Mouse (Mus musculus) left cerebral cortex, adult 9 months (tissue): ENCODE data around the gene Rpl26.
"Not testable (repeated sequence)": the region's sequence is repeated elsewhere in the genome, so short reads cannot be mapped to it uniquely, and the experiment has no call there.

Experiments used
- DNase-seq, 2 experiments: peaks; one replicate each; pipeline ENCODE4 v3.0.0; 2022; ENCODE audit warnings: low spot score in 2 of 2

The Rpl26 gene

DNA sequence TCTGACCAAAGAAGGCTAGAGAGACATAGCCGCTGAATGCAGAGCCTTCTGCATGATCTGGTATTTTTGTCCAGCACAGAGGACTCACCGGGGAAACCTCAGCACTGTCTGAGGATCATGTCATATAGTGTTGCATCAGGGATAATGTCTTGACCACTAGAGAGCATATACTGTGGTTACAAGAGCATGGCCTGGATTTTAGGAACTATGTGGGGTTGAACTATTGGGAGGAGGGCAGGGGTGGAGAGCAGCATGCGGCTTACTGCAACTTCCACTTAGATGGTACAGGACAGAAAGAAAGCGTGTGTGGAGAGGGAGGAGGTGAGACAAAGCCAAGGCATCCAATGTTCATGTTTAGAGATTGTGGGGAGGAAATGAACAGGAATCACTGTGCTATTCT lies 13.2 kb downstream of the Rpl26 start:
- DNase-seq: no peak

DNA sequence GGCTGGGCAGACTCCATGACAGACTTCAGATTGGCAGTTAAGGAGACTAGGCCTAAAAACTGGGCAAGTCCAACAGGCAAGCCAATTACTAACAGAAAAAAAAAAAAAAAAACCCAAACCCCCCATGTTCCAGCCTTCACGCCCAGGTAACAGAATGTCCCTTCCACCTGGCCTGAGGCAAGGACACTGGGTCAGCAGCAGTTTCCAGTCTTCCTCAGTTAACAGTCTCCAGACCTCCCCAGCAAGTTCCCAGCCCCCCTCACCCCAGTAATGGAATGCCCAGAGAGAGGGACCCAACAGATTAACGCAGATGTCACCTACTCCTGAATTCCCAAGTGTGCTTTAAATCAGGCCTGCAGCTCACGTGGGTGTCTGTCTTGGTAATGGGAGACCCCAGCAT lies 21.8 kb downstream of the Rpl26 start:
- DNase-seq: no peak

DNA sequence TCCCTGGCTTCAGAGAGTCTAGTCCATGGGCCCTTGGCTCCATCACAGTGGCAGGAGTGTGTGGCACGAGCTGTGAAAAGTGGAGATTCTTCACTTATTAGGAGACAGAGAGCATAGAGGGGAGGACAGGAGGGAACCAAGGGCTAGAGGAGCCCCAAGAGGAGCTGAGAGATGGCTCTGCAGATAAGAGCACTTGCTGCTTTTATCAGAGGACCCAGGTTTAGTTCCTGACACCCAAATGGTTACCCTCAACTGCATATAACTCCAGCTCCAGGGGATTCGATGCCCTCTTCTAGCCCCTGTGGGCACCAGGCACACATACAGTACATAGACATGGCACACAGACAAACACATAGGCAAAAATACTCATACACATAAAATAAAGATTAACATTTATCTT lies 23.4 kb downstream of the Rpl26 start:
- DNase-seq: no peak

DNA sequence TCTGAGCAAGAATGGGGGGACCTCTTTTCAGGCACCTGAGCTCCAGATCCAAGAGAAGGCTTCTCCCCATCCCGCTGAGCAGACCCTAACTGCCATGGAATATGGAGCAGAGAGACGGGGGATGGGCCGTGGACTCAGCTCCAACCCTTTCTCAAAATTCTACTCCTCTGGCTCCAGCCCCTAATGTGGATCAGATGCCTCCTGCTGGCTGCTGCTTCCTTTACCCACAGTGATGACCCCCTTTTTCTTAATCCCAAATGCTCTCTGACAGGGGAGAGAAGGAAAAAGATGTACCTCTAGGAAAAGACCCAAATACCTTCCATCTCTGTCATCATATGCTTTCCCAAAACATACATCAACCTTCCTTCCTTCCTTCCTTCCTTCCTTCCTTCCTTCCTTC lies 25.6 kb downstream of the Rpl26 start, which contains the start of gene Odf4:
Gene Odf4 (minus strand): TSS at position 101 of the 400 bp plus-strand sequence.
- no peak for DNase-seq

DNA sequence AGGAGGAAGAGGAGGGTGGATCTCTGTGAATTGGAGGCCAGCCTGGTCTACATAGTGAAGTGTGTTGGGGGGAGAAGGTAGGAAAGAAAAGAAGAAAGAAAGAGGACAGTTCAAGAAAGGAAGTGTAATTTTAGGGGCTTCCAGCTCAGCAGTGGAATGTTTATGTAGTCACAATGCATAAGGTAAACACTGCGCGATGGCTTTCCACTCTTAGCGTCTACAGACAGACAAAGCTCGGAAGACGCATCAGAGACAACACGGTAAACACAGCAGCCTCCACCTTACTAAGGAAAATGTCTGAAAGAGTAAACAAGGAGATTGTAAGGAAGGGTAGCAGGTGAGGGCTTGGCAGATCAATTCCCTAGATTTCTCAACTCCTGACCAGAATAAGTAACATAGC lies 28.6 kb downstream of the Rpl26 start:
- no peak for DNase-seq

DNA sequence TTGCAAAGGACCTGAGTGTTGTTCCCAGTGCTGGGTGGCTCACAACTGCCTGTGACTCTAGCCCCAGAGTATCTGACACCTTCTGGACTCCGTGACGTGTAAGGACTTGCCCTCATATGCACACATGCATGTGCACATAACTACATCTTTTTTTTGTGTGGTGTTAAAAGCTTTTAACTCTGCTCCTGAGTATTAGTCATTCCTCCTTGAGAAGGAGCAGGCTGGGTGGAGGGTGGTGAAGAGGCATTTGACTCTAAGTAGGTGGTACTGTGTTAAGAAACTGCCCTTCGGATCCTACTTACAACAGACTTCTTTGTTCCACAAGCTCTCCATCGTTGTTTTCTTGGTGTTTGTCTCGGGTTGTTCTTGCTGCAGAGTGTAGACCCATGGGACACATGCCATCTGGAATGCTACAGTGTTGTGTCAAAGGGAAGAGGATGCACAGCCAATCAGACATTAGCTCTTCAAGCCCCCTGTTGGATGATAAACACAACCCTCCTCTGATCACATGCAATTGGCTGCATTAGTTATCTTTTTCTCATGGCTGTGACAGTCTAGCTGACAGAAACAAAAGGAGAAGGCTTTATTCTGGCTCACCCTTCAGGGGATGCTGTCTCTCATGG lies 32.6 kb downstream of the Rpl26 start:
- no peak for DNase-seq

DNA sequence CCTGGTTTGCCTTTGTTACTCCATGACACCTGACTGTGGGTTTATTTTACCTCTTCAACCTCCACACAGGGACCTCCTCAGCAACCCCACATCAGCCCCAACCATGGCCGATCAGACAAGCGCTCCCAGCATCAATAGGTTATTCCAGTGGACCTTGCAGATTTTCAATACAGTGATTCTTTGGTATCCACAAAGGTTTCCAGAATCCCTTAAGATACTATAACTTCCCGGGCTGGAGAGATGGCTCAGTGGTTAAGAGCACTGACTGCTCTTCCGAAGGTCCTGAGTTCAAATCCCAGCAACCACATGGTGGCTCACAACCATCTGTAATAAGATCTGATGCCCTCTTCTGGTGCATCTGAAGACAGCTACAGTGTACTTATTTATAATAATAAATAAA lies 35.6 kb downstream of the Rpl26 start:
- not testable (repeated sequence) for DNase-seq

DNA sequence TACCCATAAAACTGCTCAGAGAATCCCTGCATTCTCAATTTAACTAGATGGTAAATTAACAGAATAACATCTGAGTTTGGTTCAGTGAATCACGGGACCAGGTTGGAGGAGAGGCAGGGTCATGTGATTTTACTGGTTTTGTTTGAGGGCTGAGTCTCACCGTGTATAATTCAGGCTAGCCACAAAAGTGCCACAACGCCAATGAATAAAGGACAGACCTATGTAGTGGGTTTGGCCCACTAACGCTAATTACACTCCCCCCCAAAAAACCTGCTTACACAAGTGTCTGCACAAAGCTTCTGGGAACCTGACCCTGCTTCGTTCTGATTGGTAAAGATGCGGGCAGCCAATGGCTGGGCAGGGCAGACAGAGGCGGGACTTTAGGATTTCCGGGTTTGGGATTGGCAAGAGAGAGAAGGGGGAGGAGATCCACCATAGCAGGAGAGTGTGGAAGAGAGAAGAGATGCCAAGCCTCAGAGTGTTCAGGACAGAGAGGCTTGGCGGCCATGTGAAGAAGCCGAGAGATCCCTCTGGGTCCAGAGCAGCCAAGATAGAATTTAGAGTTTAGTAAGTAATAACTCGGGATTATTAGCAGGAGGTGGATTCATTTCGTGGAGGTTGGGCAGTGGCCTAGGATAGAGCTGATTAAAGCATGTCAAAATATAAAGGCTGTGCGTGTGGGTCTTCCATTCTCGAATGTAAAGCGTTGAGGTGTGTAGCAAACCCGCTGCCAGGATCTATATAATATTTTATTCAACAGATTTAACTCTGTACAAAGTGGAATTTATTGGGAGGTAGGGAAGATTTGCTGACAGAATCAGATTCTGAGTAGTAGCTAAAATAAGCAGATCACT lies 38.3 kb downstream of the Rpl26 start:
- DNase-seq: peak; percentile 83 to 94

DNA sequence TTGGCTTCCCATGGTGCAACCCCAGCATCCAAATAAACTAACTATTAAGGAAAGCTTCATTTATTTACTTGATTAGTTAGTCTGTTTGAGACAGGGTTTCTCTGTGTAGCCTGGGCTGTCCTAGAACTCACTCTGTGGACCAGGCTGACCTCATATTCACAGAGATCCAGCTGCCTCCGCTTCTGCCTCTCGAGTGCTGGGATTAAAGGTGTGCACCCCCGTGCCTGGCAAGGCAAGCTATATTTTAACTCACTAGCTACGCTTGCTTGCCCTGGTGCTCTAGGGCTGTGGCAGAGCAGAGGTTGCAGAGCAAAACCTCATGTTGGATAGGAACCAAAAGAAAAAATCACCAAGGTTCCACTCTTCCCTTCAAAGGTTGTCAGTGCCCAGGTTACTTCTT lies 39.1 kb downstream of the Rpl26 start:
- no peak for DNase-seq

DNA sequence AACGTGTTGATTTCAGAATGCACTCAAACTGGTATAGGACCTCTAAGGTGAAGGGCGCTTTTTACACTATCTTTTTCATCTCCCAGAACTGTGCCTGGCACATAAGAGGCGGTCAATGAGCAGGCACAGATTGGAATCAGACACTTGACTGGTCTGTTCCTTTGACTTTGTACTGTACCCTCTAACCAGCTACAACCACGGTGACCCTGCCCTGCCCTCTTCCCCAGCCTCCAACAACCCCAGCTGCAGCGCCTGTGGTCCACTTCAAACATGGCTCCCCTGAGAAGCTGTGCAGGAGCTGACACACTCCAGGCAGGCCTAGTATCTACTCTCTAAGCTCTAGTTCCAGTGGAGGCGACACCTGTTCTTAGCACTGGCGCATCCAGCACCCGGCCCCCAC lies 41.3 kb downstream of the Rpl26 start:
- DNase-seq: no peak

DNA sequence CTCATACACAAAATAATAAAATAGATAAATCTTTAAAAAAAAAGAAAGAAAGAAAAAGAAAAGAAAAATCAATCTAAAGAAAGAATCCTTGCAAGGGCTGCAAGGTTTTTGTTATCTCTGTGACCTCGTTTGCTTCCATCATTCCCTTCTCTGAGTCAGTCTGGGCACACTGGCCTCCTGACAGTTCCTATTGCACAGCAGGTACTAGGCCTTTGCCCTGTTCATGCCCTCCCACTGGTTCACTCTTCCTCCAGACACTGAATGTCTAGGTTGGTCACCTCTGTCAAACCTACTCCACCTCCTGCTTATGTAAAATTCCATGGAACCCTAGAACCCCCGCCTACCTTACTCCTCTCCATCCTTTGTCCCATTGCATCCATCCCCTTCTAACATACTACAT lies 43.9 kb downstream of the Rpl26 start:
- no peak for DNase-seq

DNA sequence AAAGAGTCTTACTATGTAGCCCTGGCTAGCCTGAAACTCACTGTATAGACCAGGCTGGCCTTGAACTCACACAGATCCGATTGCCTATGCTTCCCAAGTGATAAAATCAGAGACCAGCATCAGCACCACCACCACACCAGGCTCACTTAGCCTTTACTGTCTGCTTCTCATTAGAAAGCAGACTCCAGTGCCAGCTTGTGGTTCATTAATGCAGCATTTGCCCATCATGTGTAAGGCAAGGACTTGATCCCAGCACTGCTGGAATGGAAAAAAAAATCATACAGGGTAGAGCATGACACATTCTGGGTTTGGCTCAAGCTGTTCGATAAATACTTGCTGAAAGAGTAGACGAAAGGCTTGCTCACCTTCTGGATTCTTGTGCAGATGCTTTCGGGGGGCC lies 44.6 kb downstream of the Rpl26 start:
- no peak for DNase-seq

DNA sequence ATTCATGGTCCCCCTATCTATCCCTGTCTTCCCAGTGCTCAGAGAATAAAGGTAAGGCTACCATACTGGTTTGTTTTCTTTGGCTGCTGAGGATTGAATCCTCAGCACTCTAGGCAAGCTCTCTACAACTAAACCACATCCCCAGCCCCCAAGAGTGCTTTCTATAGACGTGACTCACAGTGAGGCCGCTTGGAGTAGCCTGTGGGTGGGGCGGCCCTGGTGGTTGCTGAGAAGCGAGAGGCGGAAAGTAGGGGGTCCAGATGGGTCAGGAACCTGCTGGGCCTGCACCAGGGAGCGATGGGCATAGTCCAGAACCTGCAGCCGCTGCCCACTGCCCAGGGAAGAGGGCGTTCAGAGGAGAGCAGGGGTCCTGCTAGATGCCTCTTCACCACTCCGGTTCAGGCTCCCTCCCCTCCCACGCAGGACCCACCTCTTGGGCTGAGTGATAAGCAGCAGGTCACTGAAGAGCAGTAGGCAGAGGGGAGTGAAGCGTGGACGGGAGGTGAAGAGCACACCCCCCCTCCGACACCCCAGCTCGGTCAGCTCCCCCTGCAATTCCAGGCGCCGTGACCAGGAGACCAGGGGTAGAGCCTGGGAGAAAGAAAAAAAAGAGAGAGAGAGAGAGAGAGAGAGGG lies 45.5 kb downstream of the Rpl26 start:
- peak in 1 of 2 experiments; percentile 64 for DNase-seq

DNA sequence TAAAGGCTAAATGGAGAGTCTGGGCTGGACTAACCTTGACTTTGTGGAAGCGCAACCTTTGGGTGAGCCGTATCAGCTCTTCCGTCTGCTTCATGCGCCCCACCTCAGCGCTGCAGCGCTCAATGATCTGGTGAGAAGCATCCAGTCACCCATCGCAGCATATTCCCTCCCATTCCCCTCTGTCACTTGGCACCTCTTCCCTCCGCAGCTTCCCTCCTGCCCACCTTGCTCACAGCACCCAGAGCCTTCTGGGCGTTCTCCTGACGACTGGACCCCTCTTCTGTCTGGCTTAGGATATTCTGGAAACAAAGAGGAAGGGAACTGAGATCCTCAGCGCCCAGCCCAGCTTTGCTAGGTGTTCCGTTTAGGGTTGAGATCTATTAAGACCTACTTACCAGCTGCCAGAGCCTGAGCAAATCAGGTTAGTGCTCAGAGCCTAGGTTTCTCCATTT lies 46.2 kb downstream of the Rpl26 start:
- peak in 1 of 2 experiments; percentile 43 for DNase-seq

DNA sequence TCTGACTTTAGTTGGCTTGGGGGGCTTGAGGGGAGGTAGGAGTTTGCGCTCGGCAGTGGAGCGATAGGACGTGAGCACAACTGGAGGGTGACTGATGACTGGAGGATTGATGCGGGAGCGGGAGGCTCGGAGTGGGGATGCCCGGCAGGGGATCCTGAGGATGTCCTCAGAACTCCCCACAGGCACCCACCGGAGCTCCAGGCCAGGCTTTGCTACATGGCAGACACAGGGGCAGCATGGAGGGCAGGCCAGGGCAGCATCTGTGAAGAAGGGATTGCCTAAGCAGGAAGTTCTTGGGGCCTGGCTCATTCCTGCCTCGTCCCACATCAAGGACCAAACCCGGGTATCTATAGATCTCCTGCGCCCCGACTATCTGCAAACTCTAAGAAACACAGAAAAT lies 52.5 kb downstream of the Rpl26 start:
- DNase-seq: no peak

DNA sequence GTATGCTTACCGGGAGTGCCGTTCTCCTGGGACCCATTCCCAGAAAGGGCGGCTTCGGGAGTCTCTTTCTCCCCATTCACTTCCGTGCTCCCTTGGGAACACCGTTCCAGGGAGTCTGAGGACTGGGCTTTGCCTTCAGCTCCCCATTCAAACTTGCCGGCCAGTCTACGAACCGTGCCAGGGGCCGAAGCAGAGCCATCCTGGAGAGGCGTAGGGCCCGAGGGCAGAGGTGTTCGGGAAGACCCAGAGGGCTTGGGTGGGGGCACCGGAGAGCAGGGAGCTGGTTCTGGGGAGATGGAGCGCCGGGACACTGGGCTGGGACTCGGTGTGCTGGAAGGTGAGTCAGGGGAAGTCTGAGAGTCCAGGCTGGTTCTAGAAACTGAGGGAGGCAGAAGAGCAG lies 53.0 kb downstream of the Rpl26 start:
- no peak for DNase-seq

DNA sequence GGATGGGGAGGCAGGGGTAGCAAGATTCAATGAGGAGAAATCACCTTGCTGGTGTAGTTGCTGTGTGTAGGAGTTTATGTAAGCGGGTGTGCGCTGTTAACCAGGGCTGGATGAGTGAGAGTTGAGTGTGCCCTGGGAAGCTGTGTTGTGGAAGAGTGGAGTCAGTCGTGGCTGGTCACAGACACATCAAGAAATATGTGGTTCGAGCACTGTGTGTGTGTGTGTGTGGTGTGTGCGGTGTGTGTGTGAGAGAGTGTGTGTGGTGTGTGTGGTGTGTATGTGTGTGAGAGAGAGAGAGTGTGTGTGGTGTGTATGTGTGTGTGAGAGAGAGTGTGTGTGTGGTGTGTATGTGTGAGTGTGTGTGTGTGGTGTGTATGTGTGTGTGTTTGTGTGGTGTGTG lies 54.1 kb downstream of the Rpl26 start:
- no peak for DNase-seq

DNA sequence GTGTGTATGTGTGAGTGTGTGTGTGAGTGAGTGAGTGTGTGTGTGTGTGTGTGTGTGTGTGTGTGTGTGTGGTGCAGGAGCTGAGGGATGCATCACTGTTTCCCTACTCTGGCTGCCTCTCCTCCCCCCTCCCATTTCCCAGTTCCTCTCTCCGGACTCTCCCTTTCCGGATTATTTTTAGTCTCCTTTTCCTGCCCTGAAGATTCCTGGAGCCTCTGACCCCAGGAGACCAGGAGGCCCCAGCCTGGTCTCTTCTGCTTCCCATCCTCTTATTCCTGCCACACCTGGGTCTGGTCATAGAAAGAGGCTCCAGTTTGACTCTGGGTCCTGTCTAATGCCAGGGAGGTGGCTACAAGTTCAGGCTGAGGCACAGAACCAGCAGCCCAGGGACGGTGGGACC lies 54.7 kb downstream of the Rpl26 start:
- DNase-seq: no peak
